Mouse (Mus musculus) lung, adult 18-20 months (tissue): ENCODE data around the gene Amh.
A peak's percentile ranks its signal among the peaks of the same experiment; 100 is the strongest.

Source experiments
- DNase-seq, 2 experiments: peaks; one replicate each; pipeline ENCODE4 v3.0.0; 2022; ENCODE audit warnings: mixed read lengths in 2 of 2

Gene Amh

GRCm38 (mm10) chr10:80804916-80805315, at the start of gene Amh:
TSS of gene Amh (plus strand) at chr10:80805243.
- no peak for DNase-seq

GRCm38 (mm10) chr10:80755291-80756015, 49.6 kb upstream of the Amh start:
- no peak for DNase-seq

- no peak for DNase-seq
Measured at GRCm38 (mm10) chr10:80756099-80756498, 48.9 kb upstream of the Amh start.

GRCm38 (mm10) chr10:80756509-80756908, 48.5 kb upstream of the Amh start:
- no peak for DNase-seq

GRCm38 (mm10) chr10:80756967-80757366, 48.1 kb upstream of the Amh start:
- no peak for DNase-seq

GRCm38 (mm10) chr10:80757717-80758116, 47.3 kb upstream of the Amh start:
- DNase-seq = peak; percentile 81 to 88

GRCm38 (mm10) chr10:80758651-80759050, 46.4 kb upstream of the Amh start:
- DNase-seq = no peak

GRCm38 (mm10) chr10:80760596-80761524, 44.2 kb upstream of the Amh start:
- no peak for DNase-seq

GRCm38 (mm10) chr10:80761821-80762220, 43.2 kb upstream of the Amh start:
- no peak for DNase-seq

GRCm38 (mm10) chr10:80763502-80763901, 41.5 kb upstream of the Amh start:
- DNase-seq = no peak

- no peak for DNase-seq
Measured at GRCm38 (mm10) chr10:80765746-80766145, 39.3 kb upstream of the Amh start.

- DNase-seq = peak; percentile 64 to 67
Measured at GRCm38 (mm10) chr10:80766161-80766815, 38.8 kb upstream of the Amh start.

GRCm38 (mm10) chr10:80768365-80768764, 36.7 kb upstream of the Amh start:
- no peak for DNase-seq

- no peak for DNase-seq
Measured at GRCm38 (mm10) chr10:80773816-80774215, 31.2 kb upstream of the Amh start.

GRCm38 (mm10) chr10:80774549-80774948, 30.5 kb upstream of the Amh start:
- DNase-seq = peak; percentile 65 to 70

GRCm38 (mm10) chr10:80774981-80775380, 30.1 kb upstream of the Amh start:
- no peak for DNase-seq

GRCm38 (mm10) chr10:80775731-80776130, 29.3 kb upstream of the Amh start:
- no peak for DNase-seq

- DNase-seq = no peak
Measured at GRCm38 (mm10) chr10:80776358-80776869, 28.6 kb upstream of the Amh start.

GRCm38 (mm10) chr10:80777123-80777522, 27.9 kb upstream of the Amh start:
- no peak for DNase-seq

GRCm38 (mm10) chr10:80779565-80779964, 25.5 kb upstream of the Amh start:
- DNase-seq = no peak

- DNase-seq = no peak
Measured at GRCm38 (mm10) chr10:80784302-80784701, 20.7 kb upstream of the Amh start.

- no peak for DNase-seq
Measured at GRCm38 (mm10) chr10:80784871-80785270, 20.2 kb upstream of the Amh start.

GRCm38 (mm10) chr10:80785963-80786362, 19.1 kb upstream of the Amh start:
- no peak for DNase-seq
